Mouse (Mus musculus) liver, postnatal 0 days (tissue): Measurements from ENCODE around the gene Mcl1.

Source experiments
- CTCF ChIP-seq: sonication (generic); IDR thresholded peaks from 2 replicates; pipeline ENCODE4 v1.5.1; 2016; ENCODE audit warnings: antibody characterized with exemption, low read depth
- EP300 ChIP-seq: IDR thresholded peaks from 2 replicates; pipeline ENCODE4 v1.6.1; 2016; ENCODE audit warnings: antibody characterized with exemption, low read depth, mild to moderate bottlenecking

DNA sequence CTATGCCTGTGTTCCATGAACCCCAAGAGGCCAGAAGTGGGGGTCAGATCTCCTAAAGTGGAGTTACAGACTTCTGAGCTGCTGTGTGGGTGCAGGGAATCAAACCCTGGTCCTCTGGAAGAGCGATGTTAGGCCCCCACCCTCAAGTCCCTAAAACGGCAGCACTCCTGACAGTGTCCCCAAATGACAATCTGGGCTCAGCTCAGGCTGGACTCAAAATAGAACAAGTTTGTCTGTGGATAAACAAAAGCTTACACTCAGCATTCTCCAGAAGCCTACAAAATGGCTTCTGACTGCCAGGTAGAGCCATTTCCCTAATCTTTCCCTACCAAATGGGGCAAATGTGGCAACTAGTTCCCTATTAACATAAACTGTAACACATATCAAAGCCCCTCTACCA lies 42.5 kb downstream of the Mcl1 start:
- TF ChIP-seq CTCF (no peak), EP300 (no peak)
